Mouse (Mus musculus) inflammation-experienced regulatory T-cells, adult 6 months (primary cell): Measurements from ENCODE around the gene Pfkp. TPM values are rescaled to one million over a fixed set of nuclear protein-coding genes. Genes with fewer than 3 reads are reported as not detected.
A peak's percentile ranks its signal among the peaks of the same experiment; 100 is the strongest.

Experiments
- ATAC-seq: one replicate; pipeline ENCODE4 v1.8.0; 2017
- polyA plus RNA-seq, 3 experiments: library from polyadenylated mRNA; unstranded; fragments of 100-300 nt; shearing (Covaris generic); gene quantifications; one replicate each; pipeline ENCODE4 v1.2.1; 2017

Gene Pfkp
- 100 to 1,000 TPM; 141 to 154 (median 148) TPM for polyA plus RNA-seq

DNA sequence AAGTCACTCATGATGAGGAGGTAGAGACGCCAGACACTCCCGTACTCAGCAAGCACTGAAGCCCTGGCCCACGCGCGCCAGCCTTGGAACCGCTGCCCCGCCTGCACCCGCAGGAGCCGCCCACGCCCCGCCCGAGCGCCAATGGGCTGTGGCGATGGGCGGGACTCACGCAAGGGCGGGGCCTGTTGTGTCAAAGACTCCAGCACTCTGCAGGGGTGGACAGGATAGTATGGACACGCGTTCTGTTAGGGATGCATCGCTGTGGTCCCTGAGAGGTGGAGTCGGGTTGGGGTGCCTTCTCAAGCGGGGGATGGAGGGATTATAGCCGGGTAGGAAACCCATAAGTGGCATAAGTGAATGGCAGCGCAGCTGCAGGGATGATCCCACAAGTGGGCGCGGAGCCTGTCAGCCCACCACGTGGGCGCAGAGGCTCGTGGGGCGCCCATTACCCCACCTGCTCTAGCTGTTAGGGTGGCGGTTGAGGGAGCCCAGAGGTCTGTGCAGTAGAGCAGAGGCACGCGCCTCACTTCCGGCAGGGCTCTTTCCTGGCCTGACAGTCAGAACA lies at the start of gene Pfkp:
TSS of gene Pfkp (minus strand) at position 109 of the 565 bp plus-strand sequence.
- ATAC-seq, result peak; percentile 66

DNA sequence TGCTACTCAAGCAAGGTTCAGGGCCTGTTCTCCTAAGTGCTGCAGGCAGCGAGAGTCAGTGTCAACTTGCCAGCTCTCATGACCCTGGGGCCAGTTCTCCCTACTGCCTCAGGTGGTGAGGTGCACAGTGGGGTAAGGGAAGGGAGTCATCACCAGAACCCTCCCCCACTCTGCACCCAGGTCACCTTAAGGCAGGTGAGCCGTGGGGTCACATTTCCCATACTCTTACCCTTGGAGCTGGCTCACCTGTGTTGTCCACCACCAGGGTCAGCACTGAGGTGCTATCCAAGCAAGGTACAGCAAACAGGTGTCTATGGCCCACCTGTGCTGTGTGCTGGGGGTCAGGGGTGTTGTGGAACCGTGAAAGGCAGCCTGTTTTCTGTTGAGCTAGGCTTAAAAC lies 42.0 kb upstream of the Pfkp start:
- ATAC-seq, result no peak

DNA sequence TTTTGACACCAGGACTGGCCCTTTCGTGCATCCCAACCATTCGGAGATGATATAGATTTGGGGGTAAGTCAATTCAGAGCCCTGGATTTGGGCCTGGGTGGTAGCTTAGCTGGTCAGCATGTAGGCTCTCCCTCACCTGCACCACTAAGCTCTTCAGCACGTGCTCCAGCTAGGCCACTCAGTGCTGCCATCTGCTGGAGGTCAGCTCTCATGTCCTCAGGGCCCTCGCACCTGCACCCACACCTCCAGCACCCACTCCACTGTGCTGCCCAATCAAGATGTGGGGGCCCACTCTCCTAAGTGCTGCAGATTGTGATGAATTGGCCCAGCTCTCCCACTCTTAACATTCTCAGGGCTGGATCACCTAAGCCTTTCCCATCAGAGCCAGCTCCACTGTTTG lies 41.4 kb upstream of the Pfkp start:
- peak; percentile 70 for ATAC-seq

DNA sequence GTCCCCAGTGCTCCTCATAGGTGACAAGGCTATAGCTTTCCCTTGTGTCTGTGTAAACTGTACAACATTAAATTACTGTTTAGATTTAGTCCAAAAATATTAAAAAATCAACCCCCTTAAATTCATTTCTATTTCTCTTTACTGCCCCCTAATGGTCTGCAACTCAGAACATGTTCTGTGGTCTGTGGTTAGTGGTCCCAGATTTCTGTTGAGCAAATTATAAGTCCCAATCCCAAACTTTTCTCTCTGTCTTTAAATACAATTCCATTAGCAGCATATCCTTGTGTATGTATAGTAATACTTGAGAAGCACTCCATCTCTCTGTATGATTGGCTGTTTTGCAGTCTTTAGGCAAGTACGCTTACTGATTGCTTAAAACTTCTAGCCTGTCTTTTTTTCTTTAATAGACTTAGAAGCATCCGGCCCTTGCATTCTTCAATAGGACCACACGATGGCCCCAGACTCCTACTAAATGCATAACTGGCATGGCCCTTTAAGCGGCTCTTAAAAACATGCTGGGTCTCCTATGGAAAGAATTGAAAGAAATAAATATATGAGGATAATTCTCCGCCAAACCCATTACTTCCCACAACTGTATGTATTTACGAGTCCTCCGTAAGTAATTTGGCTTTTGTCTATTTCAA lies 40.3 kb upstream of the Pfkp start:
- ATAC-seq, result peak; percentile 87

DNA sequence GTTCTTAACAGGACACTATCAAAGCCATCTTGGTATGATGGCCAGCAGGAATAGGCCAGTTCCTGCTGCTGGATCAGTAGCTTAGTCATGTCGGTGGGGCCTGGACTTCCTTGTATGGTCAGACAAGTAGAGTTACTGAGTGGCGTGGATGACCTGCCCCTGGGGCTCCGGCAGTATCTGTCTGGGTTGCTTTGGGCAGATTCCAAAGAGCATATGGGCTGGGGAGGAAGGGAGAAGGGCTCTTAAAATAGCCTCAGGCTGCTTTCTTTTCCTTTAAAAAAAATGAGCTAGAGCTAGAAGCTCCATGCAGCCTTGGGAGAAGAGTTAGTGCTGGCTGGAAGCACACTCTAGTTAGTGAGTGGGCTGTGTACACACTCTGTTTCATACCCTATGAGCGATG lies 18.3 kb upstream of the Pfkp start:
- no peak for ATAC-seq

DNA sequence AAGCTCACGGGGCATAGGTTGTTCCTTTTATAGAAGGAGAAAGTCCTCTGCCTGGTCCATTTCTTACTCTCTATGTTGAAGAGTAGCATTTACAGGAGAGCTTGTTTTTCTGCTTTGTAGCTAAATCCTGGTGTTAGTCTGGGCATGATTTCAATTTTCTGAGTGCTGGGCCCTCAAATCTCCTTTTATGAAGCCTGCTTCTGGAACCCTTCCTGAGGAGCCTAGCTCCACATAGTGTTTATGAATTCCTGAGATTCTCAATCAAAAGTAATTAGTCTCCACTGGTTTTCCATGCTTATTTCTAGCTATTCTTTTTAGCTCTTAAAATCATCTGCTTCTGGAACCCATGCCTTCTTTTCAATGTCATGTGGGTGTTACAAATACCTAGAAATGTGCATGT lies 16.9 kb upstream of the Pfkp start:
- no peak for ATAC-seq

DNA sequence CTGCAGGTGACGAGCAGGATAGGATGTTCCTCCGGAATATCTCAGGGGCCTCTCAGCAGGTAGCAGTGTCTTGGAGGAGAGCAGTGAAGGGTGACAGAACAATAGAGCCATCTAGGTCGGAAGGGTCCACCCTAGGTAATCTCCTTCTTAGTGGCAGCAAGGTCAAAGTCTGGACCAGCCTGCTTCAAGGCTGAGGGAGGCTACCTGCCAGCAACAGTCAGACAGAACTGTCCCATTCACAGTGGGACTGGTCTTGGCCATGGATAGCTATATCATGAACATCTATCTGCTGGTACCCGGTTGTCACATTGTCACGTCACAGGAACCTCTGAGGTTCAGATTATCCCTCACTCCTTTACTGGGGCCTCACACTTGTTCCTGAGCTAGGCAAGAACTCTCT lies 15.6 kb upstream of the Pfkp start:
- no peak for ATAC-seq

DNA sequence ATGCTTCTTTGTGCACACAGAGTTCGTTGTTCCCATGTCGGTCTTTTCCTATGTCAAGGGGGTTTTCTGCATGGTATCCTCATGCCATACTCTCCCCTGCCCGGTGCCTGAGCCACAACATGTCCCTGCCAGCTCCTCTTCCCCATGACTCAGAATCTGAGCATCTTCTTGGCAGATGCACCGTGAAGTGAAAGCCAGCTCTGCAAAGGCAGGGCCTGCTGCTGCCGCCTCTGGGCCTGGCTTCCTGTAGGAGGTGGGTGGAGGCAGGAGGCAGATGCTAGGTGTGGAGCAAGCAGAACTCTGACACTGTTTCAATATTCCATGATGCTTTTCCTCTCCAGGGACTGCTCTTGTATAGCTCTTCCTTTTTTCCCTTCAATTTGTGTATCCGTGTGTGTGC lies 10.7 kb upstream of the Pfkp start:
- ATAC-seq, result peak; percentile 76

DNA sequence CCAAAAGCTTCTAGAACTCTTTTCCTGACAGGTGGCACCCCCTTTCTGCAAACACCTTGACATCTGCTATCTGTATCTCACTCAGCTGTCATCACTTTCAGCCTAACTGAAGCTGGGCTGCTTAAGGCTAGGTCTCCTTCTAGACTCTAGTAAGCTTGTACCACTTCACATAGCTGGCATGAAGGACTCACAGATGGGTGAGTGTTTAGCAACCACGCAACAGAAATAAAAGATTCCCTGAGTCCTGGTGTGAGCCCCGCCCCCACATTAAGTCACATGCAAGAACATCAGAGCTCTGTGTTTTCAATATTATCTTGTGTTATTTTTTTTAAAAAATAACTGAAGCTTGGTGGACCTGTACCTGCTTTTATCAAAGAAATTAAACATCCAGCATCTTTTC lies 8.7 kb upstream of the Pfkp start:
- ATAC-seq, result no peak

DNA sequence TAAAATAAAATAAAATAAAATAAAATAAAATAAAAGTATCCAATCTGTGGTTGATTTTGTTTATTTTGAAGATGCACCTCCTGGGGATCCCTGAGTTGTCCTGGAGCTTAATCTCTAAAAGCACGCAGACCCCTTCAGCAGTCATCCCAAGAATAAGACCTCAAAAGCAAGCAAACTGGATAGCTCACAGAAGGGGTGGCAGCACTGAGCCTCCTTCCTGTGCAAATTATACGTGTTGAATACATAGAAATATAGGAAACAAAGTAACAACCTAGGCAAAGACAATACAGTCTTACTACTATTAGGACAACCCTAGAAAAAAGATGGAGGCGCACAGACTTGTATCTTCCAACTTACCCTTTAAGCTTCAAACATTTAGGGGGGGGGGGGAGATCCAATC lies 965 bp upstream of the Pfkp start:
- ATAC-seq, result no peak

DNA sequence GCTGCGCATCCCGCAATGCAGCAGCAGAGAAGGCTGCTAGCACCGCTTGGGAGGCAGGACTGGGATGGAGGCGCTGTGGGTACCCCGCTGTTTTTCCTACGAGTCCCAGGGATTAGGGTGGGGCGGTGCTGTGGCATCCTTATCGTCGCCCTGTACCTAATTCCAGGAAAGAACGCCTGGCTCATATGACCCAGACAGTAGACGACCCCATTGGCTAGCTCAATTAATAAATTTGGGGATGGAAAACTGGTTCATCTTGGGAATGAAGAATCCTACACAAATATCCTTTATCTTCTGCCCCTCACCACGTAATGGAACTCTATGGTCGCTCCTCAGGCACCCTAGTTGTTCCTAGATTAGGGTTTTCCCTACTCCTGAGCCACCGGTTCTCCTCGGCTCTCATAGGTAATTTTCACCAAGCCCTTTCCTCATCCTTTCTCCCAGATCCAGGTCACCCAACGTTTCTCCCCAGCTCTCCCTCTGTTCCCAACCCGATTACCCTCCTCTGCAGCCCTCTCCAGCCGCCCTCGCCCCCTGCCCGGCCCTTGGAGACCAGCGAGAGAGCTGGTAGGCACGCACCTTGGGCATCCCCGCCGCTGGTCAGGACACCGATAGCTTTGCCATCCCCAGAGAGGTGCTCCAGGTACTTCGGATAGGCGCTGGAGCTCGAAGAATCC lies 447 bp downstream of the Pfkp start:
- ATAC-seq, result no peak

DNA sequence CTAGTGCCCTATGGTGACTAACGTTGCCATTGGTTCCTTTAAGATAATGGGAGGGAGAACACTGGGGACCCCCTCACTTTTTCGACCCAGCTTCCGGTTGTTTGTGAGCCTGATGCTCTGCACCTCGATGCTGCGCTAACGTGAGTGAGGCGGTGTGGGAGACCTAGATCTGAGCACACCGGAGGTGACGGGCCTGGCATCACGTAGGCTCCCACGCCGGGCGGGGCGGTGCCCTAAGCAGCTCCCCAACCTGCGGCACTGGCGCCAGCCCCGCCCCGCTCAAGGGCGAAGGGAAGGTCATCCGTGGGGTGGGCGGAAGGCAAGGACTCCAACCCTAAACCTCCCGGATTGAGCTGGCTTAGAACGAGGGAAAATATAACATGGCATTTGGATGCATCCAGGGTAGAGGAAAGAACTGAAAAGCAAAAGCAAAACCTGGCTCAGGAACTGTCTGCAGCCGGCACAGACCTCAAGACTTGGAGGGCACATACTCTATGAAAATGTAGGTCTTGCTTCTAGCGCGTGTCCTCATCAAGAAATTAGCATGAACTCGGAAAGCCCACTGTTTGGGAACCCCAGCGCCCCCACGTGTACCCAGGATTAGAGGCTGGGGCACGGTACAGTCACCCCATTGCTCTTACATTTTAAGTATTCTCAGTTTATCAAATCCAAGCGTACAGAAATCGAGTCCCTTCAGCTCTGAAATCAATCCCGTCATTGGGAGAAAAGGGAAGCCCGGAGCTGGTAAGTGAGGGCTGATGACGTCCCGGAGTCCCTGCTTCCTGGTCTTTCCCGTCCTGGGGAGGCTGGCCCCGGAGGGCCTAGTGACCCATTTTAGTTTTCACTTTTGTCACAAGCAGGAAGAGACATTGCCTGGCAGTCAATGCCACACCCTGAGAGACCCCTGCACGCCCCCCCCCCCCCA lies 1.2 kb downstream of the Pfkp start:
- ATAC-seq, result peak; percentile 77

DNA sequence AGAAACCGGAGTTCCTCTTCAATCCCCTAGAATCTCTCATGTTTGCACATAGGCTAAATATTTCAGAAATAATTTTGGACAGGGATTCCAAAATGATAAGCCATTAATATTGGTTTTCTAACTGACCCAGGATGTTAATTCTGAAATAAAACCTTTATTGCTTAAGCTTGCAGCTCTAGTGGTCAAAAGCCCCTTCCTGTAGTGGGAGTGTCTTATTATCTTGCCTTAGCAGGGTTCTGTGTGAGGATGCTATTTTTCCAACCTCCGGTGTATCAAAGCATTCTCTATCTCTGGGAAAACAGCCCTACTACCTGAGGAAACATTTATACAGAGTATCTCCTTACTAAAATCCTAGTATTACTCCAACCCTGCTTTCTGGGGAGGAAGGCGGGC lies 1.9 kb downstream of the Pfkp start:
- ATAC-seq, result no peak

DNA sequence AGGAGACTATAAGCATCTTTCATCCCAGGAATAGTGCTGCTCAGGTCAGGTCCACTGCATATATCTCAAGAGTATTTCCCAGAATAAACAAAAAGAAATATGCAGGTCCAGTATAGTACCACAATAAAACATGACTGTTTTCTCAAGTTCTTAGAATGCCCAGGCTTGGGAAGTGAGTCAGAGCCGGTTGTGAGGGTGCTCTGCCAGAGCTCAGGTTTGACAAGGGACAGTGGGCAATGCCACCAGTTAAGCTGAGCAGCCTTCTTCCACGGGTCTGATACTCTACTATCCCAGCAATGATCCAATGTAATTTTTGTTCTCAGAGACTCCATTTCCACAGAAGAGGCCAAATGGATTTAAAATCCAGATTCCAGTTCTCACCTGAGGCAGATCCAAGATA lies 2.3 kb downstream of the Pfkp start:
- no peak for ATAC-seq

DNA sequence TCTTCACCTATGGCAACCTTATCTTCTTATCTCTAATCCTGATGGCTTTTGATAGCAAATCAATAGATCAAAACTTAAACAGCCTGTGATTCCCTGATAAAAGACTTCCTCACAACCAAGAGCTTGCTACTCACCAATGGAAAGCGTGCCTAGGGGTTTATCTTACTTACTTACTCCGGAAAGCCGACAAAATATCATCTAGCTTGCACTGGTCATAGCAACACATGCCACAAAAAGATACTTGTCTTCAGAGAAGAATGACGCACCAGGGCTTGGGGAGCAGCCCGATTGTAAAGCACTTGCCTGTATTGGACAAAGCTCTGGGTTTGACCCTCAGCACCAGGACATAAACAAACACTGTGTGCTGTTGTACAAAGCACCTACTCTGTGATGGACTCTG lies 4.6 kb downstream of the Pfkp start:
- ATAC-seq, result no peak

DNA sequence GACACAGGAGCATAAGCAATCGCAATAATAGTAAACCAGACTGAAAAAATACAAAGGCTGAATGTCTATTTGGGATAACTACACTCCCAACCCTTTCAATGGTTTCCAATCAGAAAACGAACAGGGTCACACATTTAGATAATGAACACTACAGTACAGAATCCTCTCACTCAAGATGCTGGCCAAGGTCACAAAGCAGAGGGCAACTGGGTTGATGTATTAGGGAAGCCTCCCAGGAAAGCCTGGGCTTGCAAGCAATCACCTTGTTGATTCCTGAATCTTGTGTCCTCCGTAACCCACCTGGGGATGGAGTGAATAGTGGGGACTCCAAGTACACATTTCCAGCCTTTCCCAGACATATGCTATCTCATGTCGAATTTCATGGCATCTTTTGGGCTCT lies 5.6 kb downstream of the Pfkp start:
- no peak for ATAC-seq

DNA sequence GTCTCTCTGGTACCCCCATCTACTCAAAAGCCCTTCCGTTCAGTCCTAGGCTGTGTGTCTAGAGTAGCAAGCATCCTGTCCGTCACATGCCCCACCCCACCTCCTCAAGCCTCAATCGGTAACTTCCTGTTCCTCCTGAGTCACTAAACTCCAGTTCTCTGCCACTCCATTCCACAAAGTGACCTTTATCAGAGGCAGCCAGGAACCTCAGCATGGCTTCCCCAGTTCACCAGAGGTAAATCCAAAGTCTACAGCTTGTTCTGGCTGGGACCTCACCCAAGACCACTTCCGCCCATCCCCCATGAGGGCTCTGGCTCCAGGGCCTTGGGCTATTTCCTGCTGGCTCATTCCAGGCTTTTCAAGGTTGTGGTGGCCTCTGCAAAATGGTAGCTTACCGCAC lies 6.1 kb downstream of the Pfkp start:
- peak; percentile 39 for ATAC-seq

DNA sequence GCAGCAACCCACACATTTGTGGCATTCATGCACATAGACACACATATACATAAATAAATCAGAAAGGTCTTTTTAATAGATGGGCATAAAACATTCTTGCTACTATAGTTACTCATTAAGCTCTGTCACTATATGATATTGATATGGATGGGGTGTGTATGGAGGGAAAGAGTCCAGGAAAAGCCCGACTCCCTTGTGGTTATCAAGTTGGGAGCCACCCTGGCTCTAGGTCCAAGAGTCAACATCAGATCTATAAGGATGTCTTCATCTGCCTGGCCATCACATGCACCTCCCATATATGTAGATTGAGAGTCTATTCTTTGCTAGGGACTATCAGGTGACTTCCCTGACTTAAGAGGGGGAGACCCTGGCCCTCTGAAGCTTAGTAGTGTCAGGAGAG lies 7.1 kb downstream of the Pfkp start:
- ATAC-seq, result no peak

DNA sequence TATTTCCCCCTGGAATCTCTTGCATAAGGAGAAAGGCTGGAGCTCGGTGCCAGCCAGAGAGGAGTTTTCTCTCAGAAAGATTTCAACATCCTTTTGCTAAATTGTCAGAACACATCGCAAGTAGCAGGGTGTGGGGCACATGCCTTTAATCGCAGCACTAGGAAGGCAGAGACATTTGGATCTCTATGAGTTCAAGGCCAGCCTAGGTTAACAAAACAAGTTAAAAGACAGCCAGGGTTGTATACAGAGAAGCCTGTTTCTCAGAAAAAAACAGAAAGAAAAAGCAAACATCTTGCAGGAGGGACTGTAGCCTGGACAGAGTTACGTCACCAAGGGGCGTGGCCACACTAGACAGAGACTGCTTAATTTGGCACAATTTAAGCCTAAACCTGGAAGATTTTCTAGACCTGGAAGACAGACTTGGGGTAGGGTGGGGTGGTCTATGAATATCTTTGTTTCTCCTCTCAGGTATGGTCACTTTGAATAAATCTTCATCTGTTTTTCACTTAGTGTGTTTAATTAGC lies 9.0 kb downstream of the Pfkp start:
- no peak for ATAC-seq

DNA sequence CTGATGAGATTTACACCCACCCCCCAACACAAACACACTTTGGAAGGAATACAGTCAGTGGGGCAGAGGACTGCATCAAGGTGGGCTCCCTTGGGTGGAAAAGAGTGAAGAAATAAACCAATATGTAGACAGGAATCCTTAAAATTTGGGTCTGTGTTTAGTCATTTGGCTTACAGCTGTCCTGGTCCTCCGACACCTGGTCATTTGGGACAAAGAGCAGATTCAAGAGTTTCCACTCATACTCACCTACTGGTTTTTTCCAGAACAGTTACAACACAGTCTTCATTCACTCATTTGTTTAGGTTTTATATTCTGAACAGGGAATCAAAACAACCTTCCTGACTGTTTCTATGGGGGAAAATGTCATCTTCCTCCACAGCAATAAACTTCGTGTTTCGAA lies 9.6 kb downstream of the Pfkp start:
- ATAC-seq, result no peak

DNA sequence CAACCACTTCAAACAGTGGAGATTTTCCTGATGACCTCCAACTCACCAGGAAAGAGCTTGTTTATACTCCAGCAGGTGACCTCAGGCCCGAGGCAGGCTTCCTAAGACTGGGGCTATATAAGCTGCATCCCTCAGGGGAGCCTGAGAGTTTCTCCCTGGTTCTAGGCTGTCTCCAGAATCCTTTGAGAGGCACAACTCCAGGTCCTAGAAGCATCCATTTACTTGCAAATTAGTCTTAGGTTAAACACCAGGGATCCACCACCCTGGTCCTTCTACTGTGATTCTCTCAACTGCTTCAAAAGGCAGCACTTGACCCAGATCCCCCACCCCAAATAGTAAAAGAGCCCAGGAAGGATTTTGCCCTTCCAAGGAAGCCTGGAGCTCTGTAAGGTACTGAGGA lies 10.2 kb downstream of the Pfkp start:
- ATAC-seq, result no peak

DNA sequence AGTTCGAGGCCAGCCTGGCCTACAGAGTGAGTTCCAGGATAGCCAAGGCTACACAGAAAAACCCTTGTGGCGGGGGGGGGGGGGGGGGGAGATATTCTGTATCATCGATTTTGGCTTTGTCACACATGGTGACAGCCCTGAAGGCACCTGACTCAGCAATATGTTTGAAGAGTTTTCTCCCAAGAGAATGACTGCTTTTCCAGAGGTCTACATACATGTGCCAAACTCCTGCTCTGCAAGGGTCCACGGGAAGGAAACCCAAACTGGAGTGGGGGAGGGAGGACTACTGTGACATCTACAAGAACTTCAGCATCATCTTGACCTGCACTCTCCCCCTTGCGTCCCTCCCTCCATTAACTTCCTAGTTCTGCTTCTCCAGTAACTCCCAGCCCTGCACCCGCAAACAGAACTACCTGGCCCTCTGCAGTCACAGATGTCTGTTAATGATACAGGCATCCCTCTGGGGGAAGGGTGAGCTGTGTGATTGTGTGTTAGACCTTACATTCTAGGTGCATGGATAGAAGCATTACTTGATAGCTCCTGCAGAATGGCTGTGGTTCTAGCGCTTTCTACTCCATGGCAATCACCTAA lies 10.9 kb downstream of the Pfkp start:
- ATAC-seq, result no peak

DNA sequence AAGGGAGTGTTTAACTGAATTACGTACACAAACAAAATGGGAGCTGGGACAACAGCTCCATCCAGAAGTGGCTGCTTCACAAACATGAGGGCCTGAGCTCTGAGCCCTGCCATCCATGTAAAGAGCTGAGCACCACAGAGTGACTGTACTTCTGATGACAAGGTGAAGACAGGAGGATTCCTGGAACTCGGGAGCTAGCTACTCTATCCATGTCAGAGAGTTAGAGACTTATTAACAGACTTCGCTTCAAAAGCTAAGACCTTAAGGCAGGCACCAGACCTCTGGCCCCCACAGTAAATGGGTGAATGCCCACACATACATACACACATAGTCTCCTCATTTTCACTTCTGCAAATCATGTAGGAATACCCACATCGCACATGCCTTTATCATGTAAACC lies 11.6 kb downstream of the Pfkp start:
- ATAC-seq, result no peak
